Mouse (Mus musculus) stomach, adult 2 months (tissue): ENCODE measurements around the gene Svs4. TPM values are rescaled to one million over a fixed set of nuclear protein-coding genes. Genes with fewer than 3 reads are reported as not detected.

Experiments
- polyA plus RNA-seq: library from polyadenylated mRNA; depleted of rRNA; stranded (reverse); fragments of >200 nt; gene quantifications from 2 replicates; pipeline ENCODE4 v1.2.3, GENCODE M21; 2012; rRNA removed

Gene Svs4
- not detected in 2 replicates for polyA plus RNA-seq

DNA sequence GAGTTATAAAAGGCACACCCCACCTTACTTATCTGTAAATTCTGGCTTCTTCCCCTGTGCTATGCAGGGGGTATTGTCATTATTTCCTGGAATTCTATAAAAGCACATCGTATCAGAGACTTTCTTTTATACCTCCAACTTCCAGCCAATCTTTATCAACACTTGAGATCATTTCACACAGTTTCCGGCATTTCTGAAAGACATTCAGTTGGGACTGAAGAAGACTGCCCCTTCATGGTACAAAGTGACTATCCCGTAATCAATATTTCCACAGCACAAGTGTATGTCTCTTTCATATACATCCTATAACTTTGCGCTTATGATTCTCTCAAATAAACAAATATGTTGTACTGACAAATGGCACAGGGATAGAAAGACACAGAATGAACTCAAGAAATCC lies at the start of gene Svs4:
Svs4 (minus strand) TSS at position 101 of the 400 bp plus-strand sequence.

DNA sequence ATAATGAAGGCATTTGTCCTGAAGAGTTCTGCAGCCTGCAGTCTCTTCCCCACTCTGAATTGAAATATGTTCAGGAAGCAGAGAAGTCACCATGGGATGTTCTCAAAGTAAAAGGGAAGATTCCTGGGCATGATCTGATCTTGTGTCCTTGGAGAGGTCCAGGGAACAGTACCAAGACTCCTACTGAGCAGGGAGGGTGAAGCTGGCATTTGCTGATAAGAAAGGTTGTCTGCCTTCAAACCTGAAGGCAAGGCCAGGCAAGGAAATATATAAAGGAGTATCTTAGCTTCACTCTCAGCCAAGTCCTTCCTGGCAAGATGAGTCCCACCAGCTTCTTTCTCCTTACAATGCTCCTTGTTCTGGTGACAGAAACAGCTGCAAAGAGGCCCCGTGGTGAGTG lies 38.2 kb upstream of the Svs4 start, which contains the start of gene Svs6:
Svs6 (plus strand) TSS at position 301 of the 400 bp plus-strand sequence.

DNA sequence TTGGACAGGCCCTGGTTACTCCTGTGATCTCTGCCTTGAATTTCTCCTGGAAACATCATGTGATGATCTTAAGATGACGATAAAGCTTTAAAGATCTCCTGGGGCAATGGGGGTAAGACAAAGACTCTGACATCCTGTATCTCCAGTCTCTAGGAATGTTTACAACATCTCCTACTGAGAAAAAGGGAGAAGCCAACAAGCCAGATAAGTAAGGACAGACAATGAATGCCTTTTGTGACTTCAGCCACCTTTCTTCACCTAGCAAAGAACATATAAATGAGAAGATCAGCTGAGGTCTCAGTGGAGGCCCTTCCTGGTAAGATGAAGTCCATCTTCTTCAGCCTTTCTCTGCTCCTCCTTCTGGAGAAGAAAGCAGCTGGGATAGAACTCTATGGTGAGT lies 10.7 kb upstream of the Svs4 start, which contains the start of gene Svs3a:
Svs3a (plus strand) TSS at position 301 of the 400 bp plus-strand sequence.

DNA sequence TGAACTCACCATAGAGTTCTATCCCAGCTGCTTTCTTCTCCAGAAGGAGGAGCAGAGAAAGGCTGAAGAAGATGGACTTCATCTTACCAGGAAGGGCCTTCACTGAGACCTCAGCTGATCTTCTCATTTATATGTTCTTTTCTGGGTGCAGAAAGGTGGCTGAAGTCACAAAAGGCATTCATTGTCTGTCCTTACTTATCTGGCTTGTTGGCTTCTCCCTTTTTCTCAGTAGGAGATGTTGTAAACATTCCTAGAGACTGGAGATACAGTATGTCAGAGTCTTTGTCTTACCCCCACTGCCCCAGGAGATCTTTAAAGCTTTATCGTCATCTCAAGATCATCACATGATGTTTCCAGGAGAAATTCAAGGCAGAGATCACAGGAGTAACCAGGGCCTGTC lies 21.7 kb downstream of the Svs4 start, which contains the start of gene Svs3b:
Svs3b (minus strand) TSS at position 101 of the 400 bp plus-strand sequence.

DNA sequence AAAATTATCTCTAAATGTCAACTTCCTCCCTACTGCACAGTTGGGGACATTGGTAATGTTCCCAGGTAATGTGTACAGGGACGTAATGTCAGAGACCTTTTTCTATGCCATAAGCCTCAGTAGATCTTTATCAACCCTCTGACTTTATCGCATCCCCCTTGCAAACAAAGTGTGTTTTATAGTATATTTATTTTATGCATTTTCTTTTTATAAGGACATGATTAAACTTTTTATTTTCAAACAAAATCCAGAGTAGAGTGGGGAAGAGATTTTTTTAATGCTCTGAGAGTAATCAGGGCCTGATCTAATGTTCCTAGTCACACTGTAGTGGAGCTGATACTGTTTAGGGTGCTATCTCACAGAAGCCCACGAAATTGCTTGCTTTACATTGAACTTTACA lies 39.9 kb downstream of the Svs4 start, which contains the start of gene Svs2:
Svs2 (minus strand) TSS at position 101 of the 400 bp plus-strand sequence.

Other genes with a start within 250 kb of the Svs4 start
- 3.3 and 3.8 TPM in 2 replicates for gene Stk4, start 208.1 kb downstream of the Svs4 start, polyA plus RNA-seq
- 24.2 and 26.3 TPM in 2 replicates for gene Tomm34, start 207.3 kb downstream of the Svs4 start, polyA plus RNA-seq
- gene Kcns1, start 107.3 kb downstream of the Svs4 start, polyA plus RNA-seq: 0.08 and 0.40 TPM in 2 replicates
- 10.8 and 14.8 TPM in 2 replicates for gene Wfdc5, start 95.7 kb downstream of the Svs4 start, polyA plus RNA-seq
- gene Wfdc12, start 87.9 kb downstream of the Svs4 start, polyA plus RNA-seq: 2.2 and 4.7 TPM in 2 replicates
- gene Wfdc15a, start 78.3 kb downstream of the Svs4 start, polyA plus RNA-seq: not detected in 2 replicates
- gene Wfdc15b, start 56.8 kb downstream of the Svs4 start, polyA plus RNA-seq: 1.7 TPM in 1 of 2 replicates, not detected in the other
- not detected in 2 replicates for gene Svs2, start 40.0 kb downstream of the Svs4 start, polyA plus RNA-seq
- gene Svs3b, start 21.8 kb downstream of the Svs4 start, polyA plus RNA-seq: not detected in 2 replicates
- not detected in 2 replicates for gene Svs3a, start 10.8 kb upstream of the Svs4 start, polyA plus RNA-seq
- not detected in 2 replicates for gene Svs6, start 38.3 kb upstream of the Svs4 start, polyA plus RNA-seq
- gene Svs5, start 54.3 kb upstream of the Svs4 start, polyA plus RNA-seq: not detected in 2 replicates
- 82.6 and 153 TPM in 2 replicates for gene Slpi, start 110.6 kb upstream of the Svs4 start, polyA plus RNA-seq
- gene Rbpjl, start 124.7 kb upstream of the Svs4 start, polyA plus RNA-seq: 3.5 and 6.9 TPM in 2 replicates
- gene Matn4, start 126.7 kb upstream of the Svs4 start, polyA plus RNA-seq: 0.78 and 1.2 TPM in 2 replicates
- gene Sdc4, start 165.4 kb upstream of the Svs4 start, polyA plus RNA-seq: 34.9 and 37.0 TPM in 2 replicates
- gene Sys1, start 178.5 kb upstream of the Svs4 start, polyA plus RNA-seq: 71.4 and 132 TPM in 2 replicates
- gene Gm20458, start 182.5 kb upstream of the Svs4 start, polyA plus RNA-seq: 31.3 and 46.5 TPM in 2 replicates
- gene Trp53tg5, start 195.3 kb upstream of the Svs4 start, polyA plus RNA-seq: not detected in 2 replicates
- gene Dbndd2, start 207.6 kb upstream of the Svs4 start, polyA plus RNA-seq: 27.2 and 65.5 TPM in 2 replicates
- gene Pigt, start 219.1 kb upstream of the Svs4 start, polyA plus RNA-seq: 90.3 and 138 TPM in 2 replicates